Mouse (Mus musculus) erythroblast, embryonic 14.5 days (primary cell): Measurements from ENCODE around the gene Gm13420.

ENCODE experiments used
- GATA1 ChIP-seq: IDR thresholded peaks from 2 replicates; pipeline ENCODE4 v1.6.1; 2012; ENCODE audit warnings: low read length, inconsistent platforms, mixed read lengths
- TAL1 ChIP-seq: IDR thresholded peaks from 3 replicates; pipeline ENCODE4 v1.6.1; 2012; ENCODE audit warnings: low read length, inconsistent platforms, mixed read lengths

DNA sequence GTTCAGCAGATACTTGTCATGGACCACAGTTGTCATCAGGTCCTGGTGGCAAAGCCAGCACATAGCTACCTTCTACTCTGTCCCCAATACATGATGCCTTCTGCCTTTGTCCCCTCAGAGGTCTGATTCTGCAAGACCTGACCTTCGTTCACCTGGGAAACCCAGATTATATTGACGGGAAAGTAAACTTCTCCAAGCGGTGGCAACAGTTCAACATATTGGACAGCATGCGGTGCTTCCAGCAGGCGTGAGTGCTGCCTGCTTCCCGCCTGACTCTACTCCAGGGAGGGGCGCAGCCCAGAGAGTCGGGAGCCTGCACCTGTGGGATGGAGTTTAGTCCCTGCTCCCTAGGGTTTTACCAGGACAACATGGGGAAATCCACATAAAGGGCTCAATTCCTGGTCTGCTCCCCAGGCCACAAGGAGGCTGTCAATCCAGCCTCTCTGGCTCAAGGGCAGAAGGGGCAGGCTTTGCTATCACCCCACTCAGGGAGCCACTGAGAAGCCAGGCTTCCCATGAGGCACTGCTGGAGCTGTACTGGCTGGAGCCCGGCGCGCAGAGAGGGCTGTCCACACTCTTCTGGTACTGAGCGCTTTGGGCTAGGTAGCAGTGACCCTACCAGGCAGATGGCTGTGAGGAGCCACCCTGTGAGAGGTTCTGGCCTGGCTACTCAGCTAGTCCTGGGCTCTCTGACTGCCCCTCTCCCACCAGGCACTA, 14.1 kb downstream of the Gm13420 start:
- TF ChIP-seq TAL1 (no peak), GATA1 (no peak)
